10 mouse cellular contexts compared by ENCODE assay signal in genomic region chr11:79099032-79099431, GRCm38 (mm10). TPM values are rescaled to one million over a fixed set of nuclear protein-coding genes. Genes with fewer than 3 reads are reported as not detected.
DNase-seq lines count a peak whose midpoint lies in the region; ATAC-seq and TF ChIP-seq lines count a peak whose summit lies in the region.
"Had no signal": no experiment of that assay in that cellular context is flagged by ENCODE, and none has a peak within 500 bp of the region (broad histone marks: within the 10 kb centered on the region; RNA-seq: fewer than 3 reads in every experiment).

No protein-coding gene starts in this region.

- 42% methylated on average over 8 of the region's 8 CpGs for WGBS in lung, postnatal 0 days
- 43% methylated on average over 8 of the region's 8 CpGs for WGBS in lung, adult 2 months
- WGBS in embryonic facial prominence, embryonic 14.5 days, result 33% methylated on average over 8 of the region's 8 CpGs
- 32% methylated on average over 8 of the region's 8 CpGs for WGBS in forebrain, embryonic 16.5 days

- H3K36me3 ChIP-seq in lung, postnatal 0 days (ENCODE audit: insufficient read depth, low read length), result no peaks in the 10 kb centered on the region
- H3K36me3 ChIP-seq in embryonic facial prominence, embryonic 14.5 days (ENCODE audit: control insufficient read depth, insufficient read depth, low read length), result no peaks in the 10 kb centered on the region
- no peaks in the 10 kb centered on the region for H3K36me3 ChIP-seq in forebrain, embryonic 16.5 days (ENCODE audit: control insufficient read depth, insufficient read depth)

- peaks cover 31% of the 10 kb centered on the region for H3K4me1 ChIP-seq in lung, postnatal 0 days (ENCODE audit: insufficient read depth, low read depth, low read length)
- peaks cover 22% of the 10 kb centered on the region for H3K4me1 ChIP-seq in lung, adult 2 months (ENCODE audit: control insufficient read depth, insufficient read depth, low read length)
- H3K4me1 ChIP-seq in embryonic facial prominence, embryonic 14.5 days (ENCODE audit: control insufficient read depth, insufficient read depth, low read length), result peaks cover 34% of the 10 kb centered on the region
- peaks cover 22% of the 10 kb centered on the region for H3K4me1 ChIP-seq in forebrain, embryonic 16.5 days (replicated peaks; ENCODE audit: control insufficient read depth, insufficient read depth, low read length)

- H3K9me3 ChIP-seq in lung, postnatal 0 days (ENCODE audit: low read length), result no peaks in the 10 kb centered on the region
- no peaks in the 10 kb centered on the region for H3K9me3 ChIP-seq in embryonic facial prominence, embryonic 14.5 days (ENCODE audit: control insufficient read depth, low read length)
- H3K9me3 ChIP-seq in forebrain, embryonic 16.5 days (ENCODE audit: control insufficient read depth, low read length), result no peaks in the 10 kb centered on the region

- no peak overlapping the region for H3K4me3 ChIP-seq in lung, postnatal 0 days (ENCODE audit: low read depth, low read length)
- H3K4me3 ChIP-seq in lung, adult 2 months (replicated peaks; ENCODE audit: extremely low read depth, low read depth, low read length), result no peak overlapping the region
- no peak overlapping the region for H3K4me3 ChIP-seq in embryonic facial prominence, embryonic 14.5 days (ENCODE audit: low read depth, low read length)
- H3K4me3 ChIP-seq in forebrain, embryonic 16.5 days (replicated peaks; ENCODE audit: low read length), result no peak overlapping the region

- TF ChIP-seq CTCF in lung, postnatal 0 days (IDR thresholded peaks at IDR 0.05), result no peak
- no peak for TF ChIP-seq CTCF in lung, adult 2 months (IDR thresholded peaks at IDR 0.05; ENCODE audit: insufficient read depth, low read length)

- no peaks in the 10 kb centered on the region for H3K27me3 ChIP-seq in lung, postnatal 0 days (replicated peaks; ENCODE audit: insufficient read depth, low read length)
- no peaks in the 10 kb centered on the region for H3K27me3 ChIP-seq in embryonic facial prominence, embryonic 14.5 days (replicated peaks; ENCODE audit: control insufficient read depth, insufficient read depth, low read length)
- no peaks in the 10 kb centered on the region for H3K27me3 ChIP-seq in forebrain, embryonic 16.5 days (replicated peaks; ENCODE audit: control insufficient read depth, insufficient read depth, low read length)

- ATAC-seq in lung, postnatal 0 days, result no peak
- ATAC-seq in embryonic facial prominence, embryonic 14.5 days (ENCODE audit: low read depth), result no peak
- ATAC-seq in forebrain, embryonic 16.5 days, result no peak

- no peak for TF ChIP-seq POLR2A in lung, adult 2 months (IDR thresholded peaks at IDR 0.05; ENCODE audit: borderline replicate concordance, extremely low read depth, low read depth, low read length)

- intact Hi-C loops in gastrocnemius, postnatal 14 days (cut with DNase I; ENCODE audit: low total_unique reads), result no loop called here

- peak overlapping the region; percentile 49; the same call in 1 of the 2 replicates for H3K27ac ChIP-seq in lung, postnatal 0 days (ENCODE audit: low read length)
- H3K27ac ChIP-seq in embryonic facial prominence, embryonic 14.5 days (replicated peaks; ENCODE audit: low read depth, low read length), result peak overlapping the region; percentile 28
- H3K27ac ChIP-seq in forebrain, embryonic 16.5 days (ENCODE audit: low read length), result no peak overlapping the region
- H3K27ac ChIP-seq: macrophage had no signal

- H3K9ac ChIP-seq in lung, postnatal 0 days (replicated peaks; ENCODE audit: low read depth), result no peak overlapping the region
- H3K9ac ChIP-seq in embryonic facial prominence, embryonic 14.5 days (ENCODE audit: low read depth, low read length), result no peak overlapping the region
- H3K9ac ChIP-seq in forebrain, embryonic 16.5 days (replicated peaks; ENCODE audit: low read depth, low read length), result no peak overlapping the region

- peak; percentile 48 for DNase-seq in gastrocnemius, postnatal 14 days
- no peak for DNase-seq in gastrocnemius, adult 18-20 months (ENCODE audit: low spot score)
- no peak for DNase-seq in lung, postnatal 0 days (ENCODE audit: low spot score)
- no peak for DNase-seq in lung, adult 2 months
- DNase-seq in embryonic facial prominence, embryonic 14.5 days (ENCODE audit: low spot score), result no peak
- DNase-seq in lung, postnatal 14 days, result peak; percentile 58
- DNase-seq in urinary bladder, adult 2 months (ENCODE audit: low spot score), result no peak
- DNase-seq: B cell, adult 2 months had no signal

- no peak for TF ChIP-seq EP300 in lung, postnatal 0 days (IDR thresholded peaks at IDR 0.05)

- no peak overlapping the region for H3K4me2 ChIP-seq in lung, postnatal 0 days (replicated peaks; ENCODE audit: low read depth, low read length)
- H3K4me2 ChIP-seq in embryonic facial prominence, embryonic 14.5 days (ENCODE audit: low read depth, low read length), result no peak overlapping the region
- no peak overlapping the region for H3K4me2 ChIP-seq in forebrain, embryonic 16.5 days (ENCODE audit: low read length)

RNA-seq across cellular contexts. Expression of gene Ksr1, which starts 47.2 kb away (rescaled TPM):
- total RNA-seq in gastrocnemius, postnatal 14 days (2021), result 10 to 100 TPM; 62.2 to 73.3 TPM
- 100 to 1,000 TPM; 103 to 116 TPM for total RNA-seq in gastrocnemius, adult 18-20 months (2021)
- 2.3 TPM in 2 replicates for polyA plus RNA-seq in lung, postnatal 0 days (2015; fragmentation: Nextera tagmentation; extraction: Ambion mirVana)
- polyA plus RNA-seq in lung, adult 2 months (2012; rRNA removed), result 20.7 and 21.9 TPM in 2 replicates
- polyA plus RNA-seq in embryonic facial prominence, embryonic 14.5 days (2014; fragmentation: Nextera tagmentation; extraction: Ambion mirVana), result 10.4 and 10.8 TPM in 2 replicates
- polyA plus RNA-seq in forebrain, embryonic 16.5 days (2015; fragmentation: Nextera tagmentation; extraction: Ambion mirVana), result 3.7 and 5.1 TPM in 2 replicates
- polyA plus RNA-seq in urinary bladder, adult 2 months (2012; rRNA removed), result 12.2 and 16.4 TPM in 2 replicates

Comparison
In these comparisons a context has a peak if more than half of its experiments do, and no peak if none do; other contexts are left out.
1. DNase-seq: peak in gastrocnemius, postnatal 14 days (single experiment) and lung, postnatal 14 days (single experiment); none in gastrocnemius, adult 18-20 months (single experiment), lung, postnatal 0 days (single experiment), lung, adult 2 months (single experiment), embryonic facial prominence, embryonic 14.5 days (single experiment) and urinary bladder, adult 2 months (single experiment).